Mouse (Mus musculus) small intestine, adult 2 months (tissue): ENCODE measurements around the gene Pip4k2a. TPM values are rescaled to one million over a fixed set of nuclear protein-coding genes. Genes with fewer than 3 reads are reported as not detected.

Experiments
- H3K27ac ChIP-seq: fragments of 200-500 bp; 2 replicates; pipeline ENCODE4 v1.5.1; 2012; ENCODE audit warnings: low read depth, low read length, control low read depth, inconsistent platforms; ENCODE audit not compliant: insufficient read depth
- H3K27me3 ChIP-seq: fragments of 200-500 bp; 2 replicates; pipeline ENCODE4 v1.6.1; 2012; ENCODE audit warnings: mild to moderate bottlenecking, moderate library complexity, low read length, inconsistent platforms; ENCODE audit not compliant: control insufficient read depth, insufficient read depth
- H3K36me3 ChIP-seq: fragments of 200-500 bp; 2 replicates; pipeline ENCODE4 v1.6.1; 2012; ENCODE audit warnings: mild to moderate bottlenecking, low read length, control low read depth, inconsistent platforms; ENCODE audit not compliant: control insufficient read depth, insufficient read depth
- H3K4me1 ChIP-seq: fragments of 200-500 bp; 2 replicates; pipeline ENCODE4 v1.6.1; 2012; ENCODE audit warnings: low read length, inconsistent platforms, mixed read lengths; ENCODE audit not compliant: control insufficient read depth, insufficient read depth, insufficient read length
- H3K4me3 ChIP-seq: fragments of 200-500 bp; 2 replicates; pipeline ENCODE4 v1.5.1; 2012; ENCODE audit warnings: low read depth, mild to moderate bottlenecking, control low read depth, inconsistent platforms, low read length, moderate library complexity
- CTCF ChIP-seq: fragments of 200-500 bp; IDR thresholded peaks from 2 replicates; pipeline ENCODE4 v1.5.1; 2012; ENCODE audit warnings: low read depth, mild to moderate bottlenecking, control low read depth, inconsistent platforms, low read length, moderate library complexity, mixed read lengths; ENCODE audit not compliant: insufficient replicate concordance, insufficient read length; ENCODE audit errors: extremely low read depth
- POLR2A ChIP-seq: fragments of 200-500 bp; IDR thresholded peaks from 2 replicates; pipeline ENCODE4 v1.6.1; 2012; ENCODE audit warnings: low read depth, mild to moderate bottlenecking, control low read depth, inconsistent platforms, low read length, moderate library complexity
- WGBS: fragments of 180-500 bp; shearing (Covaris S2); methylation state at CpG from one replicate; pipeline ENCODE4 v1.1.7; 2018; 5-methylcytosine and 5-hydroxymethylcytosine counted together
- polyA plus RNA-seq: library from polyadenylated mRNA; depleted of rRNA; stranded (reverse); fragments of >200 nt; gene quantifications from 2 replicates; pipeline ENCODE4 v1.2.3, GENCODE M21; 2012; rRNA removed

Gene Pip4k2a
- 1.4 and 2.2 TPM in 2 replicates for polyA plus RNA-seq

GRCm38 (mm10) chr2:18998054-18998478 lies at the start of gene Pip4k2a, which contains the start of gene 4930426L09Rik:
Pip4k2a (minus strand) TSS chr2:18998126.
4930426L09Rik (plus strand) TSS chr2:18998343.
- WGBS, result under 1% methylated on average over 66 of the region's 66 CpGs
- TF ChIP-seq CTCF, result no peak
- TF ChIP-seq POLR2A, result peak; percentile 57
- no peaks in the 10 kb centered on the region for H3K36me3 ChIP-seq
- 0 out of 2 replicates have a peak, but pooled peaks cover 3% of the 10 kb centered on the region for H3K27me3 ChIP-seq
- H3K4me1 ChIP-seq, result no peaks in the 10 kb centered on the region
- H3K27ac ChIP-seq, result peak within 1 kb of the TSS; percentile 70
- H3K4me3 ChIP-seq, result peak within 1 kb of the TSS; percentile 83

GRCm38 (mm10) chr2:19037907-19038570 lies 40.1 kb upstream of the Pip4k2a start:
- WGBS, result 52% methylated on average over 4 of the region's 4 CpGs
- Histone ChIP-seq H3K36me3 (no peaks in the 10 kb centered on the region), H3K4me3 (no peak overlapping the region), H3K4me1 (peaks cover 4% of the 10 kb centered on the region; the same call in 1 of the 2 replicates), H3K27ac (peak overlapping the region; percentile 51; the same call in 1 of the 2 replicates), H3K27me3 (no peaks in the 10 kb centered on the region)
- TF ChIP-seq CTCF (no peak), POLR2A (no peak)

GRCm38 (mm10) chr2:19037430-19037829 lies 39.5 kb upstream of the Pip4k2a start:
- H3K27me3 ChIP-seq, result no peaks in the 10 kb centered on the region
- no peak for TF ChIP-seq POLR2A
- no peak for TF ChIP-seq CTCF
- 53% methylated on average over 4 of the region's 4 CpGs for WGBS
- no peak overlapping the region for H3K4me3 ChIP-seq
- no peaks in the 10 kb centered on the region for H3K36me3 ChIP-seq
- peaks cover 4% of the 10 kb centered on the region; the same call in 1 of the 2 replicates for H3K4me1 ChIP-seq
- H3K27ac ChIP-seq, result no peak overlapping the region; the same call in 1 of the 2 replicates

GRCm38 (mm10) chr2:19024807-19025206 lies 26.9 kb upstream of the Pip4k2a start:
- Histone ChIP-seq H3K4me3 (no peak overlapping the region), H3K27ac (no peak overlapping the region), H3K27me3 (no peaks in the 10 kb centered on the region), H3K36me3 (no peaks in the 10 kb centered on the region), H3K4me1 (no peaks in the 10 kb centered on the region)
- WGBS, result 46% methylated on average over 2 of the region's 2 CpGs
- TF ChIP-seq CTCF, result no peak
- TF ChIP-seq POLR2A, result no peak

GRCm38 (mm10) chr2:19018034-19018433 lies 20.1 kb upstream of the Pip4k2a start:
- TF ChIP-seq POLR2A, result no peak
- no peaks in the 10 kb centered on the region for H3K36me3 ChIP-seq
- no peaks in the 10 kb centered on the region for H3K4me1 ChIP-seq
- H3K27ac ChIP-seq, result no peak overlapping the region
- H3K27me3 ChIP-seq, result no peaks in the 10 kb centered on the region
- no peak overlapping the region for H3K4me3 ChIP-seq
- WGBS, result 53% methylated on average over 2 of the region's 2 CpGs

- no peaks in the 10 kb centered on the region for H3K36me3 ChIP-seq
- no peak overlapping the region for H3K27ac ChIP-seq
- H3K4me1 ChIP-seq, result no peaks in the 10 kb centered on the region
- WGBS, result 26% methylated on average over 1 of the region's 1 CpGs
- no peaks in the 10 kb centered on the region for H3K27me3 ChIP-seq
- H3K4me3 ChIP-seq, result no peak overlapping the region
- TF ChIP-seq POLR2A, result no peak
- TF ChIP-seq CTCF, result no peak
Measured at GRCm38 (mm10) chr2:19016839-19017238, 18.9 kb upstream of the Pip4k2a start.

- no peak overlapping the region for H3K27ac ChIP-seq
- TF ChIP-seq POLR2A (no peak), CTCF (no peak)
- no peak overlapping the region for H3K4me3 ChIP-seq
- H3K27me3 ChIP-seq, result no peaks in the 10 kb centered on the region
- WGBS, result 62% methylated on average over 5 of the region's 5 CpGs
- no peaks in the 10 kb centered on the region for H3K36me3 ChIP-seq
- H3K4me1 ChIP-seq, result no peaks in the 10 kb centered on the region
Measured at GRCm38 (mm10) chr2:19016348-19016747, 18.4 kb upstream of the Pip4k2a start.
